Mouse (Mus musculus): ENCODE data around the gene B3galt5.
"Not testable (repeated sequence)": the region's sequence is repeated elsewhere in the genome, so short reads cannot be mapped to it uniquely, and the experiment has no call there.

B3galt5 gene

GRCm38 (mm10) chr16:96272929-96273619 lies 37.5 kb downstream of the B3galt5 start:
- no peak for DNase-seq

GRCm38 (mm10) chr16:96276596-96276995 lies 41.0 kb downstream of the B3galt5 start:
- no peak for DNase-seq

DNA sequence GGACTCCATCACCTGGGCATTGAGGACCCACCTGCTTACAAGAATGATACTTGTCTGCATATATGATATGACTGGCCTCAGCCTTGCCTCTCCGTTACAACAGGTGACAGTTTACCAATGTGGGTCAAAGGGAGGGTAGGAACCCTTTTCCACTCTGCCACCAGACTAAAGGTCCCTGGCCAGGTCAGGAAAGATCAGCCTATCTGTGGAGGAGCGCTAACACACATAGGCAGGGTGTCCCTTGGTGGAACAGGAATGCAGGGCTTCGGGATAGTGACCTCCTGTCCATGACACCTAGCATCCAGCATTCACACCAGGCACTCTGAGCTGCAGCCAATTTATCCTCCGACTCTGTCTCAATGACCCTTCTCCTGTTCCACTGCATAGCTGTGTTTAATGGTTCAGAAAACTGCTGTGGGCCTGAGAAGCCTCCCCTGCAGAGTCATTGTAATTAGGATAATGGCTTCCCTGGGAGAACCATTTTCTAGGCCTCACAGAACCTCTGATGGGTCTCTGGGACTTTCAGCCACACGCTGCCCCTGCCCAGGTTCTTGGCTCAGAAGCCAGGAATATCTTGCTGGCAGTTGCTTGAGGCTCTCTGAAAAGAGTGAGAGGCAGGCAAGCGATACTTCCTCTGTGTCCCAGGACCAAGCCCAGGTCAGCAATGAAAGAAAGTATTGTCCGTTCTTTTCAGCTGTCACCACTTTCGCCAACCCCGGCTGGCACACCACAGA lies 43.1 kb downstream of the B3galt5 start:
- DNase-seq: no peak

DNA sequence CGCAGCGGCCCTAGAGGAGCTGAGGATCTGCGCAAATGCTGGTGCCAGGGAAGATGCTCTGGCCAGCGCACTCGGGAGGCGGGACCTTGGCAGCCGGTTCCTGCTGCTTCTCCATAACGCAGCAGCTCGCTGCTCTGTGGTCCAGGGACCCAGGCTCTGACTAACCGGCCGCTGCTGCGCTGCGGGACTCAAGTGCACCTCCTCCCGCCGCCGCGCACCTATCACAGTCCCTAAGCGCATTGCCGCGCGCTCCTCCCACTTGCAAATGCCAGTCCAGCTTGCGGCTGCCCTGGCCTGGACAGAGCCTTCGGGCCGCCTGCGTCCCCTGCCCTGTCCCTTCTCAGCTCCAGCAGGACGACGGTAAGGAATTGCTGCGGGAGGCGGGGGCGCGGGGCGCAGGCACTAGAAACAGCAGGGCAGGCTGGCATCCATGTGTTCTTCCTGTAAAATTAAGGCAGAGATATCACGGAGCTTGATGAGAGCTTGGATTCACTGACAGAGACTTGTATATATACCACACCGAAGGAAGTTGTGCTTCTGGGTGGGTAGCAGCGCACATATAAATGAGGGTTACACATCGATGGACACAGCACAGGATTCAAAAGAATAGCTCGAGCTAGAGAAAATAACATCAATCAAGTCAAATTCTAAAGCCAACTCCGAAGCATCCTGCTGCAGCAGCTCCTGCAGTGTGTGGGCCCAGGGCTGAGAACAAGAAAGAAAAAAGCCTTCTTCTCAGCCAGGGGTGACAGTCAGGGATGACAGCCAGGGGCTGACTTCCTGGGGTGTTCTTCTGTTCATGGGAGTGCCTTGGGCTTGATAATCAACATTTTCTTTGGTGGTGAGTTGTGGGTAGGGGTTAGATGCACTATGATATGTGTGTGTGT lies 45.4 kb downstream of the B3galt5 start:
- peak; percentile 70 for DNase-seq

GRCm38 (mm10) chr16:96282566-96282965 lies 47.0 kb downstream of the B3galt5 start:
- no peak for DNase-seq

GRCm38 (mm10) chr16:96291885-96292284 lies 56.3 kb downstream of the B3galt5 start:
- DNase-seq: no peak

GRCm38 (mm10) chr16:96292530-96293173 lies 57.1 kb downstream of the B3galt5 start:
- no peak for DNase-seq

DNA sequence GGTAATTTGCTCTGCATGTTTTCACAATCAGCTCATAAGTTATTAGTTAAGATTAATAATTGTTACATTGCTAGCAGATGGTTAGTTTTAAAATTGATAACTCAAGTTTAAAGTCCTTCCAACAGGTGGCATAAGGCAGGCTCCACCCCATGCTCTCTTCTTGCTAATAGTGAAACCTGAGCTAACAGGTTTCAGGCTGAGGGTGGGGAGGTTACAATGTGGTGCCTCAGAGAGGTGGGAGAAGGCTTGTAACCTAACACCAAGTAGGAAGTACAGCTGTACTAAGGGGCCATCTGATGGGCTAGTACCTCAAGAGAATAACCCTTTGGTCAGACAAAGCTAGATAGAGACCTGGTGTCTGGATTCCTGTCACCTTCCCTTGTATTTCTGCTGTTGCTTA lies 62.5 kb downstream of the B3galt5 start:
- no peak for DNase-seq

- no peak for DNase-seq
Measured at GRCm38 (mm10) chr16:96298574-96298973, 63.0 kb downstream of the B3galt5 start.

- DNase-seq: no peak
Measured at GRCm38 (mm10) chr16:96303356-96303755, 67.8 kb downstream of the B3galt5 start.

- no peak for DNase-seq
Measured at GRCm38 (mm10) chr16:96304438-96304837, 68.8 kb downstream of the B3galt5 start.

- DNase-seq: no peak
Measured at GRCm38 (mm10) chr16:96306905-96307304, 71.3 kb downstream of the B3galt5 start.

- no peak for DNase-seq
Measured at GRCm38 (mm10) chr16:96317803-96318202, 82.2 kb downstream of the B3galt5 start.

DNA sequence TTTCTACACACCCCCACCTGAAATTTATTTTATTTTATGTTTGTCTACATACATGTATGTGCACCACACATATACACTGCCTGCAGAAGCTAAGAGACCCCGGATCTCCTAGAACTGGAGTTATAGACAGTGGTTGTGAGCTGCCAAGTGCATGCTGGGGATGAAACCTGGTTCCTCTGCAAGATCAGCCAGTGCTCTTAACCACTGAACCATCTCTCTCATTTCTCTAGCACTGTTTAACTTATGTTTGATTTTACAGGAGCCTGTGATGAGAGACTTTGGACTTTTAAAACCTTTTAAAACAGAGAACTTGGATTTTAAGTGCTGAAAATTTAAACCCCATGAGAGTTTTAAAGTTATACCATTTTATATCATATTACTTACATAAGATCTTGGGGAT lies 87.1 kb downstream of the B3galt5 start:
- DNase-seq: no peak

DNA sequence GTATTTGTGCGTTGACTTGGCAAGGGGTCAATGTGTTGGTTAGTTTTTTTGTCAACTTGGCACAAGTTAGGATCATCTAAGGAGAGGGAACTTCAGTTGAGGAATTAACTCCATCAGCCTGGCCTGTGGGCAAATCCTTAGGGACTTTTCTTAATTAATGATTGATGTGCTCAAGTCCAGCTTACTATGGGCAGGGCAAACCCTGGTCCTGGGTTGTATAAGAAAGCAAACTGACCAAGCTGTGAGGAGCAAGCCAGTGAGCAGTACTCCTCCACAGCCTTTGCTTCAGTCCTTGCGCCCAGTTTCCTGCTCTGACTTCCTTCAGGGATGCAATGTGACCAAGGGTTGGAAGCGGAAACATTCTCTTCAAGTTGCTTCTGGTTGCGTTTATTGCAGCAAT lies 87.6 kb downstream of the B3galt5 start:
- DNase-seq: no peak

DNA sequence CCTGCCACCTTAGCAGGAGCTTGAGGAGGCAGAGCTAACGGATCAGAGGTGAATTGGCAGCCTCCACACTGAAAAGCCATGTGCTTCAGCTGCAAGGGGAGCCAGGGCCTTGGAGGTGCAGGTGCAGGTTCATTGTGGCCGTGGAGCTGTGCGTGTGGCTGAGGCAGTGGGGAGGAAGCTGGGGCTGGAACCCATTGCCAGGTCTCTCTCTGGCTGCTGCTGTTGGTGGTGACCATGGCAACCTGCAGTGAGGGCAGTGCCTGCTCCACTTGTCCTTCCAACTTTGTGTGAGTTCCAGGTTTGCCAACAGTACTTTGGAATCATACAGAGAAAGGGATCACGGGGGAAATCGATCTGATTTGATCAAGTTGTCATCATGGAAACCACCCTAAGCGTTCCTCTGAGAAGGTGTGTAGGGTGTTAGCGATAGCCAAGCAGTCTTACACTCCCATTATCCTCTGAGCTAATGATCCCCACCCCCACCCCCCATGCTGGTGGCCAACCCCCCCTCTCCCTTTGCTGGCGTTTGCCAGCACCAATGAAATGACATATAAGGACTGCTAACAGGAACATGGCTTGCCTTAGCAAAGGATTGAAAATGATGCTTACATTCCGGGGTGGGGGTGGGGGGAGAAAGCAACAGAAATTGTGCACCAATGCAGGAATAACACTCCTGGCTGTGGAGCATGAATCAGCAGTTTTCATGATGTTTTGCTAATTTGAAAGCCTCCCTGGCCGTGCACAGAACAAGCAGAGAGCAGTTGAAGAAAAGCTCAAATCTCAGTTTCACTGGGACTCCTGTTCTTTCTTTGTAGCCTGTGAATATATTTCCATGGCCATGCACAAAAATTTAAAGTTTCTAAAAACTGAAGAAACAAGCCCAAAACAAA lies 90.8 kb downstream of the B3galt5 start:
- DNase-seq: no peak

- DNase-seq: not testable (repeated sequence)
Measured at GRCm38 (mm10) chr16:96327251-96327650, 91.7 kb downstream of the B3galt5 start.

- peak; percentile 76 for DNase-seq
Measured at GRCm38 (mm10) chr16:96339570-96339969, 104.0 kb downstream of the B3galt5 start.

GRCm38 (mm10) chr16:96341269-96341668 lies 105.7 kb downstream of the B3galt5 start:
- DNase-seq: peak; percentile 57

DNA sequence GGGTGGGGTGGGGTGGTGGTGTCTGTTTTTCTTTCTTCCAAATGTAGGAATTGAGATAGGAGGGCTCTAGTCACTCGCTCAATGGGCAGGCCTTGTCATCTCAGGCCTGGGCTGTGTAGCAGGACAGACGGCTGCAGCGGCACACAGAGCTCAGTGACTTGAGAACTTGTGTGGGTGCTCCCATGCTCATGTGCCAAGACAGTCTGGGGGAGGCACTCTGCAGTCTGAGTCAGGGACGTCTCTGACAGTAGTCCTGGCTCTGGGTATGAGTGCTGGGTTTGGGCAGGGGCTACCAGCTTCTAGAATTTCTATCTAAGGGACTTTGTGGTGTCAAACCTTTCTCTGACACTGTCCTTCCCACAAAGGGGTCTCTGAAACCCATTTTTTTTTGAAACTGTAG lies 106.3 kb downstream of the B3galt5 start:
- DNase-seq: no peak

GRCm38 (mm10) chr16:96345117-96345516 lies 109.5 kb downstream of the B3galt5 start:
- DNase-seq: peak; percentile 78

DNA sequence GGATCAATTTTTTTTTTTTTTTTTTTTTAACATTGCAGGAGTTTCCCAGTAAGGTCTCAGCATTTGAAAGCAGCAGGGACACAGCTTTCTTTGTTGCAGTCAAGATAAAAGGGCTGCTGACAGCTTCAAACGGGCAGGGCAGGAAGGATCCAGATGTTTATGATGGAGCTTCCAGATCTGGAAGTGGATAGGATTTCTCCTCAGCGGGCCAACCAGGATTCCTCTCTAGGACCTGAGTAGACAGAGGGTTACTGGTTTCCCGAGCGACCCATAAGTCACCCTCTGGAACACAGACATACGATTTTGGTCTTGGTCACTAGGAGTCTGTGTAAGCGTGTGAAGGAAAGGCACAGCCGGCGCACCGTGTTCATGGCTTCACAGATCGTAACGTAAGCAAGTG lies 112.5 kb downstream of the B3galt5 start:
- no peak for DNase-seq

All from cerebellum, adult 9-10 months (tissue).